Mouse (Mus musculus) myocyte (in vitro differentiated cells): ENCODE data around the gene Slc16a10.

Source experiments
- E2F4 ChIP-seq: IDR thresholded peaks from one replicate; pipeline ENCODE4 v1.6.1; 2011; ENCODE audit warnings: mild to moderate bottlenecking, control low read depth, moderate library complexity; ENCODE audit not compliant: insufficient read depth
- MAX ChIP-seq: IDR thresholded peaks from one replicate; pipeline ENCODE4 v1.6.1; 2011; ENCODE audit warnings: low read depth, mild to moderate bottlenecking, control low read depth
- MYOG ChIP-seq, 3 experiments: IDR thresholded peaks; one replicate each; pipeline ENCODE4 v1.6.1; 2011; ENCODE audit warnings: control low read depth in 2 of 3, low read depth in 2 of 3, mild to moderate bottlenecking in 2 of 3; ENCODE audit not compliant: insufficient read length in 2 of 3, control insufficient read depth in 1 of 3, insufficient read depth in 1 of 3
- POLR2A ChIP-seq: IDR thresholded peaks from one replicate; pipeline ENCODE4 v1.6.1; 2011; ENCODE audit warnings: low read depth, mild to moderate bottlenecking, control low read depth, moderate library complexity; ENCODE audit not compliant: insufficient read length
- POLR2AphosphoS2 ChIP-seq: IDR thresholded peaks from one replicate; pipeline ENCODE4 v1.6.1; 2011; ENCODE audit warnings: low read depth, control low read depth; ENCODE audit not compliant: insufficient read length
- REST ChIP-seq: IDR thresholded peaks from one replicate; pipeline ENCODE4 v1.6.1; 2011; ENCODE audit warnings: mild to moderate bottlenecking, control low read depth, moderate library complexity; ENCODE audit not compliant: insufficient read depth, insufficient read length
- TCF12 ChIP-seq: IDR thresholded peaks from one replicate; pipeline ENCODE4 v1.6.1; 2011; ENCODE audit warnings: mild to moderate bottlenecking, control low read depth; ENCODE audit not compliant: poor library complexity, insufficient read depth, severe bottlenecking
- TCF3 ChIP-seq: IDR thresholded peaks from one replicate; pipeline ENCODE4 v1.6.1; 2011; ENCODE audit warnings: low read depth, control low read depth; ENCODE audit not compliant: insufficient read length

DNA sequence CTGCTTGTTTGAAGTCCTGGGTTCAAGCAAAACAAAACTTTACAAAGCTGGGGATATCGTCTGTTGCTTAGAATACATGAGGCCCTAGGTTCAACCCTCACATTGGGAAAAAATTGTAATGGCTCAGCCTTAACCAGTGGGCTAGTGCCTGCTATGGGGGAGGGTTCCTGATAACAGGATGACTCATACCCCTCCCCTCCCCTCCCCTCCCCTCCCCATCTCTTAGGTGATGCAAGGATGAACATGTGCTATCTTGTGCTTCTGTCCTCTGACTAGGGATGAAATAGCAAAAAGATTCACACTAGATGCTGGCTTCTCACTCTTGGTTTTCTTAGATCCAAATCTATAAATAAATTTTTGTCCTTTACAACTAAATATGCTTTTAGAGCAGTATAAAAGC lies 2.8 kb upstream of the Slc16a10 start:
- TF ChIP-seq POLR2A = no peak
- TF ChIP-seq MAX = no peak
- no peak for TF ChIP-seq E2F4
- no peak for TF ChIP-seq REST
- no peak for TF ChIP-seq TCF3
- no peak for TF ChIP-seq MYOG (IDR thresholded peaks at IDR 0.05; ENCODE audit: control insufficient read depth in 1 of 3, insufficient read depth in 1 of 3, insufficient read length in 2 of 3, low read depth in 2 of 3)
- TF ChIP-seq POLR2AphosphoS2 = no peak
- TF ChIP-seq TCF12 = no peak
